Mouse (Mus musculus): ENCODE results near the gene Hps4. TPM values are rescaled to one million over a fixed set of nuclear protein-coding genes. Genes with fewer than 3 reads are reported as not detected.

Gene Hps4
- polyA plus RNA-seq, 1 experiment = 1.3 TPM

- H3K9me3 ChIP-seq (ENCODE audit: control insufficient read depth, low read length) = no peaks in the 10 kb centered on the region
- H3K4me3 ChIP-seq (replicated peaks) = no peak overlapping the region
- no peak for TF ChIP-seq GATA1 (IDR thresholded peaks at IDR 0.05; ENCODE audit: low read length)
- no peak for TF ChIP-seq TAL1 (IDR thresholded peaks at IDR 0.05; ENCODE audit: low read length)
- H3K27me3 ChIP-seq (ENCODE audit: control insufficient read depth) = no peaks in the 10 kb centered on the region
- H3K36me3 ChIP-seq (ENCODE audit: control insufficient read depth) = peaks cover 79% of the 10 kb centered on the region
- H3K4me1 ChIP-seq (ENCODE audit: control insufficient read depth) = no peaks in the 10 kb centered on the region
Measured at GRCm38 (mm10) chr5:112369326-112369725, 26.4 kb downstream of the Hps4 start.

DNA sequence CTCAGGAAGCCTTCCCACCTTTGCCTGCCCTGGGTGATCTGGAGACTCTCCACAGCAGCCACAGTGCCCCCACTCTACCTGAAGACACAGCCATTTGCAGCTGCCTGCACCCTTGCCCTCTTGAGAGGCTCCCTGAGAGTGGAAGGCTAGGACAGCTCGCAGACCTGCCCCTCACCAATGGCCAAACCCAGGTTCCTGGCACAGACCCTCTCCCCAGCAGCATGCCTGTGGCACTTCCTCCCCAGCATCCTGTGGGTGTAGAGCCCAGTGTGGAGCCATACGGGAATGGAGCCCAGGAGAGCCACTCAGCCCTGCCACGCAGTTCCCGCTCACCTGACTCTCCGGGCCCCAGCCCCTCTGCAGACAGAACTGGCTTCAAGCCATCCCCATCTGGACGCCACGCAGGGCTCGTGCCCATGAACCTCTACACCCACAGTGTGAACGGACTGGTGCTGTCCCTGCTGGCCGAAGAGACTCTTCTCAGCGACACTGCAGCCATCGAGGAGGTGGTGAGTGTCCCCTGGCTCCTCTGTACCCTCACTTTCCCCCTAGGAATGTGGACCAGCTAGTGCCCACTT lies 27.4 kb downstream of the Hps4 start:
- Histone ChIP-seq H3K9me3 (ENCODE audit: control insufficient read depth, low read length) (no peaks in the 10 kb centered on the region), H3K36me3 (ENCODE audit: control insufficient read depth) (peaks cover 79% of the 10 kb centered on the region), H3K27me3 (ENCODE audit: control insufficient read depth) (no peaks in the 10 kb centered on the region), H3K4me1 (ENCODE audit: control insufficient read depth) (no peaks in the 10 kb centered on the region), H3K4me3 (replicated peaks) (no peak overlapping the region)
- TF ChIP-seq GATA1 (IDR thresholded peaks at IDR 0.05; ENCODE audit: low read length) = no peak
- no peak for TF ChIP-seq TAL1 (IDR thresholded peaks at IDR 0.05; ENCODE audit: low read length)

DNA sequence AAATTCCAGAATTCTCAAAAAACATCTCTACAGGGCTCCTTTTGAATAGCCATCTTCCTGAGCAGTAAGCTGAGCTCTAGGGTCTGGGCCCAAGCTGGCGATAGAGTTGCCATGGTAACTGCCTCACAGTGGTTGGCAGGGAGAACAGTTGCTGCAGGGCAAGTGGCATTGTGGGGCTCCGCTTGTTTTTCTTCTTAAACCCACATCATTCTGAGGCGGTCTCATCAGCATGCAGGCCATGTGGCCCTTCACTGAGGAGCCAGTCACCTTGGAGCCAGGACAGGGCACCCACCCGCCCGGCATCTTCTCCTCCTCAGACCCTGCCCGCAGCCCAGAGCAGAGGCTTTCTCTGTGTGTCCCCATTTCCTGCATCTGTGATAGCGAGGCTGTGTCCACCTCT lies 29.1 kb downstream of the Hps4 start:
- H3K27me3 ChIP-seq (ENCODE audit: control insufficient read depth) = no peaks in the 10 kb centered on the region
- H3K4me1 ChIP-seq (ENCODE audit: control insufficient read depth) = peaks cover 2% of the 10 kb centered on the region; the same call in 1 of the 2 replicates
- H3K36me3 ChIP-seq (ENCODE audit: control insufficient read depth) = peaks cover 79% of the 10 kb centered on the region
- TF ChIP-seq GATA1 (IDR thresholded peaks at IDR 0.05; ENCODE audit: low read length) (no peak), TAL1 (IDR thresholded peaks at IDR 0.05; ENCODE audit: low read length) (no peak)
- H3K9me3 ChIP-seq (ENCODE audit: control insufficient read depth, low read length) = no peaks in the 10 kb centered on the region
- H3K4me3 ChIP-seq (replicated peaks) = no peak overlapping the region

GRCm38 (mm10) chr5:112376111-112376510 lies 33.2 kb downstream of the Hps4 start:
- no peaks in the 10 kb centered on the region for H3K9me3 ChIP-seq (ENCODE audit: control insufficient read depth, low read length)
- no peaks in the 10 kb centered on the region for H3K27me3 ChIP-seq (ENCODE audit: control insufficient read depth)
- H3K4me3 ChIP-seq (replicated peaks) = no peak overlapping the region
- peaks cover 58% of the 10 kb centered on the region for H3K36me3 ChIP-seq (ENCODE audit: control insufficient read depth)
- TF ChIP-seq TAL1 (IDR thresholded peaks at IDR 0.05; ENCODE audit: low read length) = no peak
- no peak for TF ChIP-seq GATA1 (IDR thresholded peaks at IDR 0.05; ENCODE audit: low read length)
- peaks cover 2% of the 10 kb centered on the region; the same call in 1 of the 2 replicates for H3K4me1 ChIP-seq (ENCODE audit: control insufficient read depth)

GRCm38 (mm10) chr5:112377380-112377779 lies 34.5 kb downstream of the Hps4 start:
- TF ChIP-seq GATA1 (IDR thresholded peaks at IDR 0.05; ENCODE audit: low read length) = no peak
- TF ChIP-seq TAL1 (IDR thresholded peaks at IDR 0.05; ENCODE audit: low read length) = no peak
- no peak overlapping the region for H3K4me3 ChIP-seq (replicated peaks)

GRCm38 (mm10) chr5:112378716-112379115 lies 35.8 kb downstream of the Hps4 start:
- H3K27me3 ChIP-seq (ENCODE audit: control insufficient read depth) = no peaks in the 10 kb centered on the region
- H3K4me3 ChIP-seq (replicated peaks) = no peak overlapping the region
- TF ChIP-seq TAL1 (IDR thresholded peaks at IDR 0.05; ENCODE audit: low read length) (no peak), GATA1 (IDR thresholded peaks at IDR 0.05; ENCODE audit: low read length) (no peak)
- no peaks in the 10 kb centered on the region for H3K9me3 ChIP-seq (ENCODE audit: control insufficient read depth, low read length)
- H3K36me3 ChIP-seq (ENCODE audit: control insufficient read depth) = peaks cover 38% of the 10 kb centered on the region
- H3K4me1 ChIP-seq (ENCODE audit: control insufficient read depth) = peaks cover 2% of the 10 kb centered on the region; the same call in 1 of the 2 replicates

More at GRCm38 (mm10) chr5:112377380-112377779, 34.5 kb downstream of the Hps4 start:
- Histone ChIP-seq H3K27me3 (ENCODE audit: control insufficient read depth) (no peaks in the 10 kb centered on the region), H3K9me3 (ENCODE audit: control insufficient read depth, low read length) (no peaks in the 10 kb centered on the region), H3K36me3 (ENCODE audit: control insufficient read depth) (peaks cover 50% of the 10 kb centered on the region), H3K4me1 (ENCODE audit: control insufficient read depth) (peaks cover 2% of the 10 kb centered on the region; the same call in 1 of the 2 replicates)

DNA sequence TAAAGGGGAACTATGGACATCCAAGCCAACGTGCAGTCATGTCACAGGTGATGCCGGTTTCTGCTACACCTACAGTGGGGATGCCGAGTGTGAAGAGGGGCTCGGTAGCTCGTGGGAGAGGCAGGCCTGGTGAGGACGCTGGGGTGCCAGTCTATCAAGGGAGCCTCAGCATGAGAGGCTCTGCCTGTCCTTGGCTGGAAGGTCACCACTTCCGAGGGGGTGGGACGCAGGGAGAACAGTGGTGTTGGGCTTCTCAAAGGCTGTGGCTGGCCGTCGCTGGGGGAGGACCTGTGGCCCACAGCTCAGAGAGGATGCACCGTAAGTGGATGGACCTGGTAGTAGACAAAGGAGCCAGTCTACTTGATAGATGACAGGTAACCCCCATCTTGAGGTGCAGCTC lies 38.3 kb downstream of the Hps4 start:
- peaks cover 7% of the 10 kb centered on the region for H3K9me3 ChIP-seq (ENCODE audit: control insufficient read depth, low read length)
- H3K4me3 ChIP-seq (replicated peaks) = no peak overlapping the region
- peaks cover 15% of the 10 kb centered on the region for H3K4me1 ChIP-seq (ENCODE audit: control insufficient read depth)
- H3K36me3 ChIP-seq (ENCODE audit: control insufficient read depth) = peaks cover 15% of the 10 kb centered on the region
- TF ChIP-seq TAL1 (IDR thresholded peaks at IDR 0.05; ENCODE audit: low read length) (no peak), GATA1 (IDR thresholded peaks at IDR 0.05; ENCODE audit: low read length) (no peak)
- no peaks in the 10 kb centered on the region for H3K27me3 ChIP-seq (ENCODE audit: control insufficient read depth)

GRCm38 (mm10) chr5:112382042-112382441 lies 39.2 kb downstream of the Hps4 start:
- Histone ChIP-seq H3K4me3 (replicated peaks) (no peak overlapping the region), H3K9me3 (ENCODE audit: control insufficient read depth, low read length) (peaks cover 10% of the 10 kb centered on the region), H3K4me1 (ENCODE audit: control insufficient read depth) (peaks cover 18% of the 10 kb centered on the region), H3K27me3 (ENCODE audit: control insufficient read depth) (no peaks in the 10 kb centered on the region), H3K36me3 (ENCODE audit: control insufficient read depth) (peaks cover 13% of the 10 kb centered on the region)
- no peak for TF ChIP-seq TAL1 (IDR thresholded peaks at IDR 0.05; ENCODE audit: low read length)
- TF ChIP-seq GATA1 (IDR thresholded peaks at IDR 0.05; ENCODE audit: low read length) = no peak

DNA sequence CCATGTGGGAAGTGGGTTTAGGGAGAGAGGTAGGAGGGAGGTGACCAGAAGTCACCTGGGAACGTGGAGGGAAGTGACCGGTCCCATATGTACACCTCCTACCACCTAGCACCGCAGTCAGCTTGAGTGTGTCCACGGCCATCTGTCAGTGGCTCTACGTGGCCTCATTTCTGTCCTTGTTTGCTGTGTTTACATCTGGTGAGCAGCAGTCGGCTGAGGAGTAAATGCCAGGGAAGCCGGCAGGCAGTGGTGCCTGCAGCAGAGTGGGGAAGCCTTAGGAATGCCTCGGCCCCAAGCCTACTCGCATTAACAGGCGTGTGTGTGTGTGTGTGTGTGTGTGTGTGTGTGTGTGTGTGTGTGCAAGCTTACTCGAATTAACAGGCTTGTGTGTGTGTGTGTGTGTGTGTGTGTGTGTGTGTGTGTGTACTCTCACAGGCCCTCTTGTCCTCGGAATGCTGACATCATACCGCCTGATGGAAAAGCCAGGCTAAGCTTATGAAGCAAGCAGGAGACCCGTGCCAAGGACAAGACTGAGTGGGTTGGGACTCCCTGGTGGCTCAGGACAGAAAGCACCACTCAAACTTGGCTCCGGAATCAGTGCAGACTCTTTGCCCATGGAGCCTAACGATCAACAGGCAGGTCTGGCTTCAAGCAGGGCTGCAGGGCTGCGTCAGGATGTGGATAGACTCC lies 39.9 kb downstream of the Hps4 start:
- H3K4me1 ChIP-seq (ENCODE audit: control insufficient read depth) = peaks cover 18% of the 10 kb centered on the region
- peaks cover 10% of the 10 kb centered on the region for H3K9me3 ChIP-seq (ENCODE audit: control insufficient read depth, low read length)
- H3K27me3 ChIP-seq (ENCODE audit: control insufficient read depth) = no peaks in the 10 kb centered on the region
- H3K36me3 ChIP-seq (ENCODE audit: control insufficient read depth) = peaks cover 11% of the 10 kb centered on the region
- H3K4me3 ChIP-seq (replicated peaks) = no peak overlapping the region
- no peak for TF ChIP-seq TAL1 (IDR thresholded peaks at IDR 0.05; ENCODE audit: low read length)
- no peak for TF ChIP-seq GATA1 (IDR thresholded peaks at IDR 0.05; ENCODE audit: low read length)
